In the genomic region with DNA sequence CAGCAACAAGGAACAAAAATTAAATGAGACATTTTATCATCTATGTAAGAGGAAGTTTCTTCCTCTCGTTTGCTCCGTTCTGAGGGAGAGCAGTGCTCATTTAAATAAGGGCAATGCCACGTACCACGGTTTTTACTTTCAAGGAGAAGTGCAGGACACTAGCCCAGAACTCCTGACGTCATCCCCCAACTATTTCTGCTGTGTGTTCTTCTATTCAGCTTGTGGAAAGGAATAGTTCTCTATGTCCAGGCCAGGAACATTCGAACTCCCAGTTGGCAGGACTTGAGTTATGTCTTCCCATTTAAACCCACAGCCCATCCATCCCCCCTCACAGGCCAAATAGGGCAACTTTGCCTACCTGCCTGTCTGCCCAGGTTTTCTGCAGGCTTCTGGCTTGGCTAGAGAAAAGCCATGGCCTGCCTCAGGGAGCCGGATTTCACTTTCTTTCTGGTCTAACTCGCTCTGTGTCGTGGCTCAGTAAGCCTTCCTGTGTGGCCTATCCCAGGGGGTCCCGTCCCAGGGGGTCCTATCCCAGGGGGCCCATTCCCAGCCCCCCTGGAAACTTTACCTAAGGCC, we compare ENCODE assay signal across 8 mouse cellular contexts. TPM values are rescaled to one million over a fixed set of nuclear protein-coding genes. Genes with fewer than 3 reads are reported as not detected.
A peak's percentile ranks its signal among the peaks of the same experiment; 100 is the strongest.
DNase-seq lines count a peak whose midpoint lies in the region; ATAC-seq and TF ChIP-seq lines count a peak whose summit lies in the region.

No protein-coding gene starts in this region.

- WGBS in heart, adult 2 months = under 1% methylated on average over 10 of the region's 10 CpGs
- WGBS in lung, postnatal 0 days = 2% methylated on average over 10 of the region's 10 CpGs

- H3K4me2 ChIP-seq in lung, postnatal 0 days (replicated peaks; ENCODE audit: low read depth, low read length) = peak overlapping the region; percentile 74

- H3K4me3 ChIP-seq in heart, adult 2 months = peak overlapping the region; percentile 70
- peak overlapping the region; percentile 77 for H3K4me3 ChIP-seq in lung, postnatal 0 days (ENCODE audit: low read depth, low read length)

- TF ChIP-seq EP300 in heart, adult 2 months (IDR thresholded peaks at IDR 0.05; ENCODE audit: insufficient read depth, low read depth, low read length) = peak; percentile 70
- peak; percentile 20; the same call in 1 of the 2 replicates for TF ChIP-seq EP300 in lung, postnatal 0 days (IDR thresholded peaks at IDR 0.05)

- DNase-seq in urinary bladder, postnatal 14 days (ENCODE audit: low spot score) = peak; percentile 70
- DNase-seq in urinary bladder, postnatal 4 days (ENCODE audit: low spot score in 2 of 2) = no peak
- peak; percentile 76 for DNase-seq in embryo, embryonic 11 days
- DNase-seq in heart, adult 2 months = peak; percentile 70 to 84
- peak; percentile 73 for DNase-seq in kidney, adult 11 months
- peak; percentile 94 for DNase-seq in lung, postnatal 0 days (ENCODE audit: low spot score)
- DNase-seq in retina, embryonic 14.5 days (ENCODE audit: low spot score) = peak; percentile 67
- no peak for DNase-seq in layer of hippocampus, postnatal 36 days

- H3K4me1 ChIP-seq in heart, adult 2 months (ENCODE audit: control insufficient read depth, insufficient read depth, low read length) = peaks cover 21% of the 10 kb centered on the region
- peaks cover 47% of the 10 kb centered on the region for H3K4me1 ChIP-seq in lung, postnatal 0 days (ENCODE audit: insufficient read depth, low read depth, low read length)

- H3K27ac ChIP-seq in heart, adult 2 months = peak overlapping the region; percentile 92
- H3K27ac ChIP-seq in lung, postnatal 0 days (ENCODE audit: low read length) = peak overlapping the region; percentile 91

- TF ChIP-seq POLR2A in heart, adult 2 months (IDR thresholded peaks at IDR 0.05; ENCODE audit: insufficient read depth, low read depth, low read length) = peak; percentile 71

- H3K79me2 ChIP-seq in heart, adult 2 months (replicated peaks; ENCODE audit: control insufficient read depth, insufficient read depth, low read length) = peaks cover 5% of the 10 kb centered on the region

- peak; percentile 30 for ATAC-seq in lung, postnatal 0 days

- no peaks in the 10 kb centered on the region for H3K9me3 ChIP-seq in lung, postnatal 0 days (ENCODE audit: low read length)

- no peak for TF ChIP-seq CTCF in heart, adult 2 months (IDR thresholded peaks at IDR 0.05)
- no peak for TF ChIP-seq CTCF in lung, postnatal 0 days (IDR thresholded peaks at IDR 0.05)

- H3K27me3 ChIP-seq in heart, adult 2 months (ENCODE audit: control insufficient read depth, insufficient read depth, low read length) = no peaks in the 10 kb centered on the region
- H3K27me3 ChIP-seq in lung, postnatal 0 days (replicated peaks; ENCODE audit: insufficient read depth, low read length) = no peaks in the 10 kb centered on the region

- peak overlapping the region; percentile 71 for H3K9ac ChIP-seq in heart, adult 2 months (ENCODE audit: low read depth, low read length)
- peak overlapping the region; percentile 51 for H3K9ac ChIP-seq in lung, postnatal 0 days (replicated peaks; ENCODE audit: low read depth)

- intact Hi-C loops in heart, adult 2 months (cut with DNase I) = loop anchor here (1.0 to 5.0 kb wide), 2 partner anchors 19 to 60 kb away; no protein-coding TSS in a partner anchor

- peaks cover 25% of the 10 kb centered on the region for H3K36me3 ChIP-seq in heart, adult 2 months (ENCODE audit: control insufficient read depth, insufficient read depth, low read length)
- H3K36me3 ChIP-seq in lung, postnatal 0 days (ENCODE audit: insufficient read depth, low read length) = no peaks in the 10 kb centered on the region

RNA-seq across cellular contexts. Expression of a gene that starts 1.7 kb away (rescaled TPM):
- total RNA-seq in heart, adult 2 months (2021) = 100 to 1,000 TPM; 221 to 258 TPM
- 91.1 and 133 TPM in 2 replicates for polyA plus RNA-seq in heart, adult 2 months (2012; rRNA removed)
- polyA plus RNA-seq in lung, postnatal 0 days (2015; fragmentation: Nextera tagmentation; extraction: Ambion mirVana) = 171 and 176 TPM in 2 replicates
- total RNA-seq in layer of hippocampus, postnatal 36 days (2021) = 100 to 1,000 TPM; 249 TPM

Comparison
In these comparisons a context has a peak if more than half of its experiments do, and no peak if none do; other contexts are left out.
1. DNase-seq: peak in urinary bladder, postnatal 14 days (single experiment), embryo, embryonic 11 days (single experiment), heart, adult 2 months (2 of 2), kidney, adult 11 months (single experiment), lung, postnatal 0 days (single experiment) and retina, embryonic 14.5 days (single experiment); none in urinary bladder, postnatal 4 days (0 of 2) and layer of hippocampus, postnatal 36 days (0 of 2).